Mouse (Mus musculus) granulocyte monocyte progenitor cell, adult 5-6 weeks (primary cell): ENCODE measurements around the gene Gm5148. TPM values are rescaled to one million over a fixed set of nuclear protein-coding genes. Genes with fewer than 3 reads are reported as not detected.
A peak's percentile ranks its signal among the peaks of the same experiment; 100 is the strongest.

Source experiments
- ATAC-seq: replicated peaks from 2 replicates; pipeline ENCODE4 v1.8.0; 2016; ENCODE audit warnings: mild to moderate bottlenecking, moderate TSS enrichment, inconsistent platforms; ENCODE audit not compliant: poor library complexity, severe bottlenecking
- total RNA-seq, 2 experiments: library from RNA; stranded (forward) in 1 of 2; stranded (reverse) in 1 of 2; fragments of 200-712, 200-1000 nt in 1 of 2; fragments of >200 nt in 1 of 2; fragmentation: Nextera tagmentation in 1 of 2; gene quantifications; 2 replicates each; pipeline ENCODE4 v1.2.3; 2014 to 2017

Gene Gm5148
- total RNA-seq, 2 experiments from 2014 or later = 14.9 TPM; not detected in 1

DNA sequence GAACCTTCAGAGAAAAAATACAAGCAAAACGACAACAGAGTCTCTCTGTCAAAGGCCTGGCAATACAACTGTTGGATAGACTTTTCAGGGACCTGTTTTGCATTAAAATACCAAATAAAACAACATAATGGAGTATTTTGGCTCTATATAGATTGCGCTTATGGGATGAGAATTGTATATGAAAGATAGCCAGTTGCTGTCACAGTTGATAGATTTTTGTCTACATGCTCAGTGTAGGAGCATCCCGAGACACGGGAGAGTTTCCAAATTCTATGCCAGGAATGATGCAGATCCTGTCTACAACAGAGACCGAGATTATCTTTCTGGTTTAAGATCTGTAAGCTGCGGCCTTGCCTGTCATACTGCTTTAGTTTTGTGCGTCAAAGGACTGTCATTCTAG, 15.7 kb upstream of the Gm5148 start:
- no peak for ATAC-seq

DNA sequence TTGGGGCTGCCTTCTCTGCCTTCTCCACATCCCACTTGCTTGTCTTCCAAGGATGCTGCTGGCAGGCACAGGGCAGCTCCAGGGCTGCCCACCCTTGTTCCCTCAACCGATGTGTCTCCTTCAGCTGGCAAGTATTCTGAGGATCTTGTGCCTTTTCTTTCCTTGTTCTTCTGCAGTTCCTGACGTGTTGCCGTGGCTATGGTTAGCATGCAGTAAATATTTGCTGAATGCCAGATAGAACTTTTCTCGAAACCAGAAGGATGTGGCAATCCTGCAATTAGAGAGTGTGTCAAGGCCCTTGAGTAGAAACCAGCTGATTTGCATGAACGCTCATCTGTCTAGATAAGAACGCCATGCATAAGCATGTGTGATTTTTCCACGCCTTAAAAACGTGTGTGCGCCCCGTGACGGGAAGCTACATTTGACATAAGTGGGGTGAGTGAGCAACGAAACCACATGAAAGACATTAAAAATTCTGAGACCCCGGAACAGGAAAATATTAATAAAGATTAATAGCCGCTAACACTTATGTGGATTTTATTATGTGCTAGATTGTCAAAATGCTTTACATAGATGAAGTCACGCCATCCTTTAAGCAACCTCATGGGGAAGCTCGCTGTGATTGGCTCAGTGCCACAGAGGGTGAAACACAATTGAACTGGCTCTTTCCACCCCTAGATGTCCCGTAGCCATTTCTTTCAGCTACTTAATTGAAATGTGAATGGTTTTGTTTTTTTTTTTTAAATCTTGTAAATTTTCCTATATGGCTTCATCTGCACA, 14.1 kb upstream of the Gm5148 start:
- ATAC-seq = no peak; the same call in 1 of the 2 replicates

DNA sequence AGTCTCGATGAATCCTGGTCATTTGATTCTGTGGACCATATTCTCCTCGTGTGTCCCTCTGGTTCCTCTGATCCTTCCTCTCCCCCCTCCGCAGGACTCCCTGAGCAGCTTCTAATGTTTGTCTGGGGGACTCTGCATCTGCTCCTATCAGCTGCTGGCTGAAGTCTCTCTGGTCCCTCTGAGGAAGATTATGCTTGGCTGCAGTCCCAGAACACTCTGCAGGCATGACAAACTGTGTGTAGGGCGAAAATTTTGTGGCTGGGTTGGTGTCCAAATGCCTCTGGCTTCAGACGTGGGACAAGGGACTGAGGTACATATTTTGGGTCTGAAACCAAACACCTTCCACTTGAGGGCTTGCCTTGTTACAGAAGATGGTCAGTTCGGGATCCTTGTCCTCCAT, 13.1 kb upstream of the Gm5148 start:
- ATAC-seq = no peak

DNA sequence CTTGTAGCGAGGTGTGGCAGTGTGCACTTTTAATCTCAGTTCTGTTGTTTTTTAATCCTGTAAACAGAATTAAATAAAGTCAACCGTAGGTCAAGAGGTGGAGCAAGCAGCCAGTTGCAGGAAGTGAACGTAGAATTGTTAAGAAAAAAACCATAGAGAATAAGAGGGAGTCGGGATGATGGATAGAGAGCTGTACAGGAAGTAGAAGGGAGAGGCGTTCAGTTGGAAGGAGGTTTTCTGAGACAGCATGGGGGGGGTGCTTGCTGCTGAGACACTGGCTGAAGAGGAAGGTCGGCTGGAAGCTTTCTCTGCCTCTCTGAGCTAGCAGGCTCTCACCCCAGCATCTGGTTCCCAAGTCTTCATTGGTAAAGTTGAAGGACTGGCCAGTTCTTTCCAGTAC, 10.9 kb upstream of the Gm5148 start:
- peak; percentile 46 for ATAC-seq

DNA sequence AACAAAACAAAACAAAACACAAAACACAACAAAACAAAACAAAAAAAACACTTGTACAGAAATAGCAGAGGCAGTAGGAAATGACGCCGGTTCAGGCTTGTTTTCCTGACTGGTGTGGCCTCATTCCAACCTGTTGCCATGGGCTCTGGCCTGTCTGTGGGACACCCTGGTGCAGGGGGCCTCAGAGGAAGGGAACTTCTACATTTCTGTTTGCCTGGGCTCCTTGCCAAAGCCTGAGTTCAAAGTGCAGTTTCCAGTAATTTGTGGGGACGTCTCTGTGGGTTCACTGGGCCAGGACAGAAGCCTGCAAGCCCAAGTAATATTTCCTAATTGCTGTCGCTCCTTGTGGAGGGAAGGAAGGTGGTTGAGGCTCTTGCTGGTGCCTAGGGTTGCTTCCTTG, 4.9 kb upstream of the Gm5148 start:
- peak; percentile 61 for ATAC-seq

DNA sequence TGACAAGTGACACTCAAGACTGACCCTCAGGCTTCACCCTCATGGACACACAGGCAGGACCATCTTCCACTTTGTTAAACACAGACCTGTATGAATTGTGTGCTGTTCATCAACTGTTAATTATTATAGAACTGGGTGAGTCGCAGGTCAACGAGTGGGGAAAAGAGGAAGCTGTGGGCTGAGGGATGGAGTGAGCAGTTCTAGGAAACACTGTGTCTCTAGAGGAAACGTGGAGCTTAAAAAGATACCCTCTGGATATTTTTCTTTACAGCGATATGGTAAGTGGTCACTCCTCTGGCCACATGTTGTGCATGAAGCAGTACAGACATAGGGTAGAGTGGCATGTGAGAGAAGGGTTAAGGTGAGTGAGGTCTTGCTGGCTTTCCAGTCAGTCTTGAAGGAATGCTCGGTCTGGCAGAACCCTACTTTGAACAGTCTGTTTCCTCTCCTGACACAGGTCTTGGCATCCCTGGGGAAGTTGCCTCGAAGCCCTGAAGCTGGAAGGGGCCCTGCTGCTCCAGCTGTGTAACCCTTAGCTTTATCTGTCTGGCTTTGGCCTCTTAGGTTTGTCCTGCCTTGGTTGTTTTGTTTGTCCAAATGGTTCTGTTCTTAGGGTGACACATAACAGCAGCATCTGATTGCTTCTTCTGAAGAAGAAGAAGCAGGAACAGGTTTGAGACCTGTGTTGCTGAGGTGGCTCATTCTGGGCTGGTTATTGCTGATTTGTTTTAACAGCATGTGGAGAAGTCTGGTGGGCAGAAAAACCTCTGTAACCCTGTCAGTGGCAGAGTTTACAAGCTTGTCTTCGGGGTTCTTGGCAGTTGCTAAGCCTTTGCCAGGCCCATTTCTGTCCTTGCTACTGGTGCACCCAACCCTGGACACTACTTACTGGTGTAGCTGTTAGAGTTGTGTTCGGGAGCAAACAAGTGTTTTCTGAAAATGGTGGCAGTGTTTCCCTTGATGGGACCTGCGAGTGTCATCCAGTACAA, 4.1 kb upstream of the Gm5148 start:
- ATAC-seq = peak; percentile 40

DNA sequence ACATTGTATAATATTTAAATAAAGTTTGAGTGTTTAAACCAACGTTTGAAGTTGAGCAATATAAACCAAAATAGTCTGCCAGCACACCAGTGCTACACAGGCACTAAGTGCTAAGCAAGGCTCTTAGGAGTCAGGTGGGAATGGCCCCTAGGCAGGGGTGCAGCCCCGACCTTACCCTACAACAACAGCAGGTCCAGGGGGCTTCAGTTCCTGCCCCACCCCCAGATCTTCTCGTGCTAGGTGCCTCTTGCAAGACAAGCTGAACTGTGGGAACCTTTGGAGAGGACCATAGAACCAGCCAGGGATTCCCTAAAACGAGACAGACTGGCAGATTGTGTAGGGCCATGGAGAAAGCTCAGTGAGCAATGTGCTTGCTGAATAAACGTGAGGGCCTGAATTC, 3.1 kb upstream of the Gm5148 start:
- ATAC-seq = no peak

DNA sequence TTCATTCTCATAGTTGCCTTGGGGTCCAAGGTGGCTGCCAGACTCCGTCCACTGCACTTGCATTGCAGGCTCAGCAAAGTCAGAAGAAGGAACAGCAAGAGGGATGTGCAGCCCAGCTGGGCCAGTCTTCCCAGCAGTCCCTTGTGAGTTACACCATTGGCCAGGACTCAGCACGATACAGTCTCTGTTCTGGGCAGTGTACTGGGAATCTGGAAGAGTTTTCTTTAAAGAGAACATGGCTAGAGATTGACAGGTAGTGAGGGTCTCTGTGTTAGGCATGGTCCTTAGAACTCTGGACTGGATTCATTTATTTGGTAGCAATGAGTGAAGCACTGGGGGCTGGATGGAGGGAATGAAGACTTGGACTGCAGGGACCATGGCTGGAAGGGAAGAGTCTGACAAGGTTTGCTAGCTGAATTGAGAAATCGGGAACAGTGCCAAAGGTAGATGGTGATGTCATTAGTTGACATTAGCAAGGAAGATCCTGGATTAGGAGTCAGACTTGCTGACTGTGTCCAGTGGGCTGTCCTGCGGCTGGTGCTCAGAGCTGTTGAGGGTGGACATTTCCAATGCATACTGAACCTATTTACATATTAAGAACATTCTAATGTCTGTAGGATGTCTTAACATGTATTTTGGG, 2.3 kb upstream of the Gm5148 start:
- no peak for ATAC-seq

DNA sequence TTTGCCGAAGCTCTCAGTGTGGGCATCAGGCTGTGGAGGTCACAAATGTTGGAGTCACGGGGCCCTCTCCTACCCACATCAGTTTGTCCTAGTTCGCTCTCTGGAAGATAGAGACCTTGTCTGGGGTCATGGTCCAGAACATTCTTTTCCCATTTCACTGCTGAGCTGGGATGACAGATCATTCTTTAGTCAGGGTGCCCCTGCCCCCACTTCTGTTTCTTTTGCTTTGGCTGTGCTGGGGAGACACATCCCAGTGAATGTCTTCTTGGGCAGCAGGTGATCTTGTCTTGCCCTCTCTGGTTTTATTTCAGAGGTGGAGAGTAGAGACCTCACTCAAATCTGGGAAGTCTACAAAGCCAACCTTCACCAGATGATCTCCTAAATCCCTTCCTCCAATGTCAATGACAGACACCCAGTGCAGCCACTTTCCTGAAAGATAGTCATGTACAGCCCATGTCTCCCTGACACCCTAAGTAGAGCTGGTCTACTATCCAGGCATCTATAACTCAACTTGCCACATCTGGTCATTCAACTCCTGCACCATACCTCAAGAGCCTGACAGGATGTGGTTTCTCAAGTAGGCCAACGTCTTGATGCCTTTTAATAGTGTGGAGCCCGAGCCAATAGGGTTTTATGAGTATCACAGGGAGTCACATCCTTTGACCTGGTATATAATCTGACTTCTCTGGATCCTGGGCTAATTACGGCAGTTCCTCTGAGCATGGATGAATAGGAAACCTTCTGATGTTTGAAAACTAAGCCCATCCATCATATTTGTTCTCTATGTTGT, 851 bp upstream of the Gm5148 start:
- 0 out of 2 replicates have a peak, but pooled peaks have one; percentile 5 for ATAC-seq

DNA sequence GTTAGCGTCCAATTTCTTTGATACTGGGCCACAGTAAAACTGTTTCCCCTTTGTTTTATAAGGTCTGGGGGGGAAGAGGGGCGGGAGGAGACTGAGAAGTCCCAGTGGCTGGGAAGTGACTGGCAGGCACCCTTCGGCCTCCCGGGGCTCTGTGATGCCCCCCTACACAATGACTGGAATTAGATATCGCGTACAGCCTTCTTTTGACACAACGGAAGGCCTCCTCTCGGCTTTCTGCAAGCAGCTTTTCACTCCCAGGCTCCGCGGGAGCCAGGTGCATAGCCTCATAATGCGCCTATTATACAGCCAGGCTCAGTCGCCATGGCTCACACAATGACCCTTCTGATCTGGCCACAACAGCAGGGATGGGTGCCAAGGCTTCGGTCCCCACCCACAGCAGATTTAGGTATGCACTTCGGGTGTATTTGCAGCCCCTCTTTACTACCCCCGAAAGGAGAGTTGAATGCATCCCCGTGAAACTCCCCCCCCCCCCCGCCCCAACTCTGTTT, 574 bp downstream of the Gm5148 start:
- peak; percentile 15; the same call in 1 of the 2 replicates for ATAC-seq

DNA sequence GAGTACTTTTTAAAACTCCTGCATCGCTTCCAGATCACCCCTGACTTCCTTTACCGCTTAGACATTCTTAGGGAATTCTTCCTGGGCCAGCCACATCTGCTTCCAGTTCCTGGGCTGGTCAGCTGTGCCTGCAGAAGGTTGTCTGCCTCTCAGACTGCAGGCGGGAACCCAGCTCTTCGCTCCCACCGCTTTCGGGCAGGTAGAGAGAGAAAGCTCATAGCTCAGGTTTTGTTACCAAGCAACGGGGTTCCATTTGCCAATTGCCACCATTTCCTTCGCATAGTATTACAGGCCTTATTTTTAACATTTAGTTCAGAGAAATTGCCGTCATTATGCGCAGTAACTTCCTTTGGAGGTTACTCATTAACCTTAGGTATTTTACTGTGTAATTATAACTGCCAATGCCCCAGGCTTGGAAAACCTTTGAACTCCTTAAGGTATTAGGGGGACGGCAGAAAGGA, 1.2 kb downstream of the Gm5148 start:
- no peak for ATAC-seq

DNA sequence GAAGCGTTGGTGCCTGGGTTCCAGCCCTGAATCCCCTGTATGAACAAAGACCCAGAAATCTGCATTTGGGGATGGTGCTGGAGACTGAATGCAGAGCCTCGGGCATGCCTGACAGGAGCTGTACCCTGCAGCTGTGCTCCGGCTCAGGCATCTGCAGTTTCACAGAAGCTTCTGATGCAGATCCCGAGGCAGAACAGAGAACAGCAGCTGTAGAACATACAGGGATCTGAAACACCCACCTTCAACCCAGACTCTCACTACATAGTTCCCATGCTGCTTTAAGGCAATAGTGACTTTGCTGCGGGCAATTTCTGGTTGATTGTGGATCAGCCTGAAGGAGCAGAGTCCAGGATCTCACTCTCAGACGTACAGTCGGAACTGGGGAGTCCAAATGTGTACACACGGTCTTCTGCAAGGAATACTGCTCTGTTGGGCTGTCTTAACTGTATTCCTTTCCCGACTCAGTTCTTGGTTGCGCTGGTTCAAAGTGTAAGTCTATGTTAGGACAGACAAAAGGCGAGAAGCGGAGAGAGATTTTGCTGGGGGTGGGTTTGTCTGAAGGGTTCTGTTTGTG, 1.7 kb downstream of the Gm5148 start:
- ATAC-seq = no peak

DNA sequence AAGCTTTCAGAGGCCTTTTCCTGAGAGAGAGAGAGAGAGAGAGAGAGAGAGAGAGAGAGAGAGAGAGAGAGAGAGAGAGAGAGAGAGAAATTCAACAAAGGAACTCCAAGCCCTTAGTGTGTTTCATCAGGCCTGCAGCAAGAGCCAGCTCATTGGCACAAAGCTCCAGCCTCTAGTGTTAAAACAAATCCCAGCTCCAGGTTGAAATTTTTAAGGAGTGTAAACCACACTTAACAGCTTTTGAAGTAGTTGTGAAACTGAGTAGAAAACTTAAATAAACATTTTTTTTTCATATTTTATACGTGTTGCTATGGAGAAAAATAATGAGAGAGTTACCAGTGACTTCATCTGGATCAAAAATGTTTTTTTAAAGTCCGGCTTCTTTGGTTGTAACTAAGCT, 7.3 kb downstream of the Gm5148 start:
- ATAC-seq = no peak

DNA sequence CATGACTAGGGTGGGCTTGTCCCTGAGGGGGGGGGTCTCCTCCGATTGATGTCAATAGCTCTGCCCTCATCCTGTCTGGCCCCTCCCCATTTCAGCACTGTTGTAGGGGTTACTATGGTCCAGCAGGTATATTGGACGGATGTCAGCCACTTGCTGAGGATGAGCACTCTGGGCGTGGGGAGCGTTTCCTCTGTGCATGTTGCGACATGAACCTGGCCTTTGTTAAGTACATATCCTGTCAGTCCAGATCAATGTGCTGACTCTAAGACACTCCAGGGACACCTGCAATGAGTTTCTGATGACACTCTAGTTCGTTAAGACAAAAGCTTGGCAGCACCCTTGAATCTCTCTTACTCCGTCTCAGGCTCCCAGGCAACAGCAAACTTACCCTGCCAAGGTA, 8.6 kb downstream of the Gm5148 start:
- ATAC-seq = peak; percentile 67

DNA sequence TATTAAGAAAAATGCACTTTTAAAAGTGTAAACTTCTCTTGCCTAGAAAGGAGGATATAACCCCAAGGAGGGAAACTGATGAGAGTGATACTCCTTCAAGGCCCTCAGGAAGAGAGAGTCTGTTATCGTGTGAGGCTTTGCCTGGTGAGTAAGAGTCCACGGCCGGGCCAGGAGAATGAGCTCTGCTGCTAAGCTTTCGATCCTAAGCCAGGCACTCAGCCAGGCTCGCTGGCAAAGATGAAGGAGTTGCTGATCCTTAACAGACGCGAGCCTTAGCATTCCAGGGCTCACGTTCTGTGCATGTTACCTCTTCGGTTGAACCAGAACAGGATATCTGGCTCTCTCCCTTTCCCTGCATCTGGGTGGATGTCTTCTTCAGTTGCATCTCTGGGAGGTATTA, 11.8 kb downstream of the Gm5148 start:
- no peak for ATAC-seq

DNA sequence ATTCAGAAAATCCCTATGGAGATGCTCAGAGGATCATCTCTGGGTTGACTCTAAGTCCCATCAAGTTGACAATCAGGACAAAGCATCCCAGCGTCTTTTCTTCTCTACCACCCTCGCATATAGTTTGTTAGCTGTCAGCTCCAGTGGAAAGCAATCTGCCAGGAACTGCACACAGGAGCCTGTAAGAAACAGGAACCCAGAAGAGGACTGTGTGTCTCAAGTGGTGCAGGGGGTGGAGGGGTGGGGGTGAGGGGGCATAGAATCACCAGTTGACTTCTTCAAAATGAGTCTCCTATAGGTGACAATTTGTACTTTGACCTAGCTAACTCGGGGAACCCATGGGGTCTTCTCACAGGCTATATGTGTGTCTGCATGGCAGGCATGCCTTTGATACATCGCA, 12.7 kb downstream of the Gm5148 start:
- peak; percentile 63 for ATAC-seq

DNA sequence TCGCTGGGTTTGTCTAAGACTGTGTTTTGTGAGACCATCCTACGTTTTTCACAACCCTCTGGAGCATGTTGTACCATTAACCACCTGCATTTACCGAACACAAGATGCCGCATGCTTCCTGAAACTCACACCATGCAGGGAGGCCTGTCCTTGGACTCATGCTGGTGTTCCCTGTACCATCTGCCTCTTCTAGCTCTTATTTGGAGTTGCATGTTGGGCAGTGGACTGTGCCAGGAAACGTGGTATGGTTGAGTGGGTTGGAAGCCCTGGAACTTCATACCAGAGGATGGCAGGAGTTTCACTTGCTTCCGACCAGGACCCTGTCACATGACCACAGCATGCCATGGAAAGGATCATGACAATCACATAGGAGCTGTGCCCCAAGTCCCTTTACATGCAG, 16.5 kb downstream of the Gm5148 start:
- no peak for ATAC-seq

DNA sequence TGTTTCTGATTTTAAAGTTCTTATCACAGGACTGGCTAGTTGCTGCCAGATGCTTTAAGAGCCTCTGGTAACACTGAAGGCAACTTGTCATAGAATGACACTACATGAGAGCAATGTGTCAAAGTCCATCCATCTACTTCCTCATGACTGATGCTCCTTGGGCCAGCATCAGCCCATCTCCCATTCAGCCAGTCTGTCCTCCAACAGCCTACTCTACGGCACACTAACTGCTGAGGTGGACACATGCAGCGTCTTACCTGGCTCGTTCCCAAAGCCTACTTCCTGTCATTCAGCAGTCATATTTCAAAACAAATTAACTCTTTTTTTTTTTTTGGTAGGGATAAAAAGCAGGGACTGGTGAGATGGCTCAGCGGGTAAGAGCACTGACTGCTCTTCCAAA, 17.9 kb downstream of the Gm5148 start:
- ATAC-seq = 0 out of 2 replicates have a peak, but pooled peaks have one; percentile 20

DNA sequence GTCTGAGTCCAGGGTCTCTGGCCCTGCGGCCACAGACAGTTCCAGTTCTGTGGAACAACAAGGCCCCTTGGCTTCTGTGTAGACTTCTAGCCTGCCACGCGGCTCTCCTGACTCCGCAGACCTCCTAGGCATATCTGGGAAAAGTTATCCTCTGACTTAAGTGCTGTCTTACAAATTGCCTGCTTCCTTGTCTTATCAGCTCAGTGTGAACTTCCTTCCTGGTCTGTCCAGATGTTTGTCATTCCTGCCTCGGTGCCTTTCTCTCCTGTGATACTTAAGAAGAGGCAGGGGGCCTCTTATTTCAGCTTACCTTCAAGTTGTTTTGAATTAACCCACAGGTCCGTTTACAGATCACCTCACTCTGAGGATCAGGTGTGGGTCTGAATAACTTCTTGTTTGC, 18.9 kb downstream of the Gm5148 start:
- no peak for ATAC-seq
